8 mouse cellular contexts compared by ENCODE assay signal in the genomic region with DNA sequence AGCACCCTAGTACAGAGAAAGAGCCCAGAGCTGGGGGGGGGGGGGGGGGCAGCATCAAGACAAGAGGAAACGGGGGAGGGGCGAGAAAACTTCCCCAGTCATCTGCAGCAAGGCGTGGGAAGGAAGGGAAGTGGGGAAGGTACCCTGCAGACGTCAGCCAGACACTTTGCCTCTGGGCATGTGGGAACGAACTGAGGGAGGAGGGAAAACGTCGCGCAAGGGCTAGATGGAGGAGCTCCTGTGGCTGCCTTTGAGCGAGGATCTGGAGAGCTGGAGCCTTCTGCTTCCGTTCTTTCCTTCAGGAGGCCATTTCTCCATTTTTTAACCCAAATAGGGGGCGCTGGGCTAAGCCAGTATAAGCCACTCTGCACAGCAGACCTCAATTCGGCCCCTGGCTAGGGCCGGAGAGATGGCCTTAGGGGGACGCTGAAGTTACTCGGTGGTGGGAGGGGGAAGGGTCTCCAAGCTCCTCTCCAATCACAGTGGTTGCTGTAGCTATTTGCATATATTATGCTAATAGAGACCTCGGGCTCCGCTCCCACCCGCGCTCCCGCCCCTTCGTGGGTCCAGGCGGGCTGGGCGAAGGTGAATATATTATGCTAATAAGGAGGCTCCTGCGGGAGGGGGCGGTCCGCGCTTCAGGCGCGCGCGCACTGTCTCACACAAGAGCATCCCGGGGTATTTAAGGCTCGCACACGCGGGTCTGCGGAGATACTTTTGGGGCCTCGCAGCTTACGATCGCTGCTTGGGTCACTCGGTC. TPM values are rescaled to one million over a fixed set of nuclear protein-coding genes. Genes with fewer than 3 reads are reported as not detected.
DNase-seq lines count a peak whose midpoint lies in the region; ATAC-seq and TF ChIP-seq lines count a peak whose summit lies in the region.

No protein-coding gene starts in this region.

- no peaks in the 10 kb centered on the region for H3K36me3 ChIP-seq in hindbrain, embryonic 16.5 days (ENCODE audit: control insufficient read depth, insufficient read depth, low read length)

- no peak for TF ChIP-seq CTCF in Patski (IDR thresholded peaks at IDR 0.05)

- peaks cover 18% of the 10 kb centered on the region for H3K27me3 ChIP-seq in Patski
- H3K27me3 ChIP-seq in hindbrain, embryonic 16.5 days (replicated peaks; ENCODE audit: control insufficient read depth, insufficient read depth, low read length) = no peaks in the 10 kb centered on the region; the same call in 1 of the 2 replicates

- H3K4me3 ChIP-seq in hindbrain, embryonic 16.5 days (ENCODE audit: low read length) = peak overlapping the region; percentile 53

- H3K9ac ChIP-seq in hindbrain, embryonic 16.5 days (ENCODE audit: low read depth, low read length) = peak overlapping the region; percentile 68

- H3K9me3 ChIP-seq in hindbrain, embryonic 16.5 days (ENCODE audit: control insufficient read depth, low read length) = no peaks in the 10 kb centered on the region

- H3K4me2 ChIP-seq in hindbrain, embryonic 16.5 days (ENCODE audit: low read length) = peak overlapping the region; percentile 78

- no peak for DNase-seq in Patski (ENCODE audit: low read depth, low spot score)
- DNase-seq in cerebellum, postnatal 4 days (ENCODE audit: low spot score in 2 of 2) = peak; percentile 46 to 63
- DNase-seq in gastrocnemius, adult 8-10 months (ENCODE audit: low spot score in 2 of 2) = peak; percentile 8 to 32
- DNase-seq in layer of hippocampus, postnatal 36 days = peak; percentile 75 to 77
- peak; percentile 85 for DNase-seq in lung, postnatal 10 days
- DNase-seq in retina, embryonic 14.5 days (ENCODE audit: low spot score) = peak; percentile 88
- peak; percentile 51 to 74 for DNase-seq in thymus, postnatal 36 days

- POLR2A ChIA-PET in Patski (lab: Charles Lee) = interaction anchor here (0.6 kb wide), 1 partner anchor 519 kb away, joined by 7 read pairs; no protein-coding TSS in a partner anchor

- H3K4me1 ChIP-seq in hindbrain, embryonic 16.5 days (ENCODE audit: control insufficient read depth, insufficient read depth, low read depth, low read length) = peaks cover 5% of the 10 kb centered on the region; the same call in 1 of the 2 replicates

- CTCF ChIA-PET in Patski (lab: Charles Lee) = interaction anchor here (1.4 kb wide), 1 partner anchor 17 kb away, joined by 4 read pairs; no protein-coding TSS in a partner anchor

- peak; percentile 32 for ATAC-seq in Patski
- peak; percentile 97 for ATAC-seq in hindbrain, embryonic 16.5 days

- peak overlapping the region; percentile 68 for H3K27ac ChIP-seq in hindbrain, embryonic 16.5 days (ENCODE audit: low read depth, low read length)

- in situ Hi-C loops in Patski (cut with MboI; ENCODE audit: low pct_unique_long_range_greater_than_20kb) = loop anchor here (10.0 kb wide), 1 partner anchor 394 kb away; no protein-coding TSS in a partner anchor

- WGBS in hindbrain, embryonic 16.5 days = 0% methylated on average over 40 of the region's 40 CpGs

RNA-seq across cellular contexts. Expression of gene Col25a1, which starts 49.1 kb away (rescaled TPM):
- 0.03 TPM for polyA plus RNA-seq in Patski (2021)
- total RNA-seq in gastrocnemius, adult 8-10 months (2022) = under 1 TPM; 0.05 to 0.13 (median 0.11) TPM
- polyA plus RNA-seq in hindbrain, embryonic 16.5 days (2015; fragmentation: Nextera tagmentation; extraction: Ambion mirVana) = 4.8 and 5.0 TPM in 2 replicates
- 10 to 100 TPM; 77.6 to 79.5 TPM for total RNA-seq in layer of hippocampus, postnatal 36 days (2021)

Comparison
In these comparisons a context has a peak if more than half of its experiments do, and no peak if none do; other contexts are left out.
1. RNA of gene Col25a1, which starts 49.1 kb away (total RNA-seq): 77.6 to 79.5 TPM in layer of hippocampus, postnatal 36 days; 0.05 to 0.13 TPM in gastrocnemius, adult 8-10 months; every median in the first group is over 10 times any median in the second.